Mouse (Mus musculus) C2C12 (cell line): ENCODE measurements around the gene Khdc3. TPM values are rescaled to one million over a fixed set of nuclear protein-coding genes. Genes with fewer than 3 reads are reported as not detected.

Experiments used
- H3K27me3 ChIP-seq: one replicate; pipeline ENCODE4 v1.6.1; 2011; ENCODE audit not compliant: control insufficient read depth, insufficient read depth, insufficient read length
- H3K36me3 ChIP-seq: one replicate; pipeline ENCODE4 v1.6.1; 2011; ENCODE audit not compliant: control insufficient read depth, insufficient read depth
- H3K4me3 ChIP-seq: one replicate; pipeline ENCODE4 v1.5.1; 2011; ENCODE audit warnings: mild to moderate bottlenecking, control low read depth; ENCODE audit not compliant: poor library complexity, insufficient read depth, severe bottlenecking
- H3K79me2 ChIP-seq: one replicate; pipeline ENCODE4 v1.6.1; 2011; ENCODE audit not compliant: control insufficient read depth, insufficient read depth
- H3K79me3 ChIP-seq: one replicate; pipeline ENCODE4 v1.6.1; 2011; ENCODE audit warnings: low read depth, control low read depth
- H3ac ChIP-seq: one replicate; pipeline ENCODE3; 2011; ENCODE audit warnings: low read depth; ENCODE audit not compliant: control insufficient read depth, insufficient read length
- CEBPB ChIP-seq: IDR thresholded peaks from one replicate; pipeline ENCODE4 v1.6.1; 2011; ENCODE audit warnings: low read depth, mild to moderate bottlenecking, control low read depth, moderate library complexity
- CTCF ChIP-seq: IDR thresholded peaks from one replicate; pipeline ENCODE4 v1.5.1; 2011; ENCODE audit not compliant: control insufficient read depth, insufficient read depth, insufficient read length
- FOSL1 ChIP-seq: IDR thresholded peaks from one replicate; pipeline ENCODE4 v1.8.0; 2011; ENCODE audit warnings: mild to moderate bottlenecking, low read length; ENCODE audit not compliant: poor library complexity, insufficient read depth, severe bottlenecking
- MAX ChIP-seq: IDR thresholded peaks from one replicate; pipeline ENCODE4 v1.6.1; 2011; ENCODE audit warnings: mild to moderate bottlenecking, control low read depth
- MYOD1 ChIP-seq: IDR thresholded peaks from one replicate; pipeline ENCODE4 v1.6.1; 2011; ENCODE audit warnings: low read depth; ENCODE audit not compliant: control insufficient read depth, insufficient read length
- MYOG ChIP-seq: IDR thresholded peaks from one replicate; pipeline ENCODE4 v1.6.1; 2011; ENCODE audit not compliant: control insufficient read depth, insufficient read length; ENCODE audit errors: extremely low read depth
- USF1 ChIP-seq: IDR thresholded peaks from one replicate; pipeline ENCODE4 v1.6.1; 2011; ENCODE audit warnings: low read depth, mild to moderate bottlenecking, control low read depth, moderate library complexity
- polyA plus RNA-seq: library from polyadenylated mRNA; unstranded; fragments of >200 nt; fragmentation: generic; extraction: Trizol; gene quantifications from one replicate; pipeline ENCODE4 v1.2.1, GENCODE M21; 2012; ENCODE audit warnings: missing spikeins

Gene Khdc3
- polyA plus RNA-seq, 1 experiment, result not detected

GRCm38 (mm10) chr9:73118012-73118411 is 16.4 kb downstream of the Khdc3 start:
- H3ac ChIP-seq, result no peak overlapping the region
- peaks cover 23% of the 10 kb centered on the region for H3K79me3 ChIP-seq
- no peaks in the 10 kb centered on the region for H3K27me3 ChIP-seq
- no peak for TF ChIP-seq CEBPB
- TF ChIP-seq MYOG, result no peak
- TF ChIP-seq MYOD1, result no peak
- TF ChIP-seq FOSL1, result no peak
- no peak overlapping the region for H3K4me3 ChIP-seq
- H3K79me2 ChIP-seq, result peaks cover 28% of the 10 kb centered on the region
- H3K36me3 ChIP-seq, result peaks cover 40% of the 10 kb centered on the region

- peaks cover 2% of the 10 kb centered on the region for H3K79me3 ChIP-seq
- H3ac ChIP-seq, result no peak overlapping the region
- no peaks in the 10 kb centered on the region for H3K79me2 ChIP-seq
- H3K4me3 ChIP-seq, result no peak overlapping the region
- peaks cover 57% of the 10 kb centered on the region for H3K36me3 ChIP-seq
- H3K27me3 ChIP-seq, result no peaks in the 10 kb centered on the region
- no peak for TF ChIP-seq MAX
- TF ChIP-seq CTCF, result no peak
- TF ChIP-seq CEBPB, result no peak
- TF ChIP-seq USF1, result no peak
- no peak for TF ChIP-seq MYOG
- TF ChIP-seq MYOD1, result no peak
- no peak for TF ChIP-seq FOSL1
Observed at GRCm38 (mm10) chr9:73121735-73122134, 20.1 kb downstream of the Khdc3 start.

DNA sequence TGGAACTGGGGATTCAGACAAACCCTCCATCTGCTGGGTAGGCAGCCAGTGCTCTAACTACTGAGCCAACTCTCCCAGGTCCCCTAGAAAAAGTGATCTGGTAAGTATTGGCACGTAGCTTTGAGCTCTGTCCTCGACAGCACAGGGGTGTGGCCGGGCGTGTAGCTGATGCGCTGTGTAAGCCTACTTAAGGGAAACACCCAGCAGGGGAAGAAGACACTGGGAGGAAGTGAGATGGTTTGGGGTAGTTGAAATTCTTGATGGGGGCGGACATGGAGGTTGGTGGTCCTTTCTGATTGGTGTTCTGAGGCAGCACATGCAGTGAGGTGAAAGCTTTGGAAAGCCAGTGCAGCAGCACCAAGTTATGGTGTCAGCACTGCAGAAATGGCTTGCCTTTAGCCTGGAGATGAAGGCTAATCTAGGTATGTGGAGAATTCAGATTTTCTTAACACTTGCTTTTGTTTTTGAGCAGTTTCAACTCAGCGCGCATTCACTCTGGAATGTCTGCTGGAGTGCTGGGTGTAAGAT is 23.5 kb downstream of the Khdc3 start:
- Histone ChIP-seq H3K4me3 (no peak overlapping the region), H3K27me3 (no peaks in the 10 kb centered on the region), H3ac (no peak overlapping the region), H3K36me3 (peaks cover 67% of the 10 kb centered on the region), H3K79me3 (no peaks in the 10 kb centered on the region), H3K79me2 (no peaks in the 10 kb centered on the region)
- TF ChIP-seq USF1 (no peak), MYOD1 (no peak), CTCF (no peak), MYOG (no peak)

DNA sequence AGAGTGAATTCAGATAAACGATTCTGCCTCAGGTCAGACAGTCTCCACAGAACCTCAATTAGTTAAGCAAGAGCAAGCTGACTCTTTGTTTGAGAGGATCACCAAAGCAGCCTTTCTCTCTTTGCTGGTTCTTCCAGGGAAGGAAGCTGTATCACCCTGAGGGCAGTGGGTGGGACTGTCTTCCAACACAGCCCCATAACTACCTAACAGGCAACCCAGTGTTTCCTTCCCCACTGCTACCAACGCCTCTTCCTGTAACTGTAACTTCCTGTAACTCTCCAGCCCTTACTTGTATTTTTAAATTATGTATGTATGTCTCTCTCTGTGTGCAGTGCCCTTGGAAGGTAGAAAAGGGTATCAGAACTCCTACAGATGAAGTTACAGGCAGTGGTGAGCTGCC is 25.8 kb downstream of the Khdc3 start:
- peaks cover 51% of the 10 kb centered on the region for H3K36me3 ChIP-seq
- no peaks in the 10 kb centered on the region for H3K27me3 ChIP-seq
- H3ac ChIP-seq, result no peak overlapping the region
- no peaks in the 10 kb centered on the region for H3K79me2 ChIP-seq
- TF ChIP-seq MYOD1 (no peak), USF1 (no peak), FOSL1 (no peak), CTCF (no peak), CEBPB (no peak), MYOG (no peak), MAX (no peak)
- no peak overlapping the region for H3K4me3 ChIP-seq
- H3K79me3 ChIP-seq, result no peaks in the 10 kb centered on the region

DNA sequence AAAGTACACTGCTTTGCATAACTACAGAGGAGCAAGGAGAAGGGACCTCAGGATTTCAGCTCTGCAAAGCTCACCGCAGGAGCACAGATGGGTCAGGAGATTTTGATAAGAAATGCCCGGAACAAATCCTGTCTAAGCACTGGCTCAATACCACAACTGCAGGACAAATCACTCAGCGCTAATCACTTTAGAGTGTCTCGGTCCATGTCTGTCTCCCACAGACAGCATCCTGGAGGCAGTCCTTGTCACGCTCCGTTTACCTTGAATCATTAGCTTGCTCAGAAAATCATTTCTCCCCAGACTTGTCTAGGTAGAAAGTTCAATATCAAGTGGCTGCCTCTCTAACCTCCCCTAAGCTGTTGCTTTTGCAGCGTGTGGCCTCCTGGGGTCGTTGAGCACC is 28.2 kb downstream of the Khdc3 start:
- no peak overlapping the region for H3ac ChIP-seq
- no peaks in the 10 kb centered on the region for H3K27me3 ChIP-seq
- H3K79me2 ChIP-seq, result no peaks in the 10 kb centered on the region
- H3K79me3 ChIP-seq, result no peaks in the 10 kb centered on the region
- H3K36me3 ChIP-seq, result peaks cover 33% of the 10 kb centered on the region
- TF ChIP-seq USF1, result no peak
- TF ChIP-seq MYOG, result no peak
- no peak overlapping the region for H3K4me3 ChIP-seq

DNA sequence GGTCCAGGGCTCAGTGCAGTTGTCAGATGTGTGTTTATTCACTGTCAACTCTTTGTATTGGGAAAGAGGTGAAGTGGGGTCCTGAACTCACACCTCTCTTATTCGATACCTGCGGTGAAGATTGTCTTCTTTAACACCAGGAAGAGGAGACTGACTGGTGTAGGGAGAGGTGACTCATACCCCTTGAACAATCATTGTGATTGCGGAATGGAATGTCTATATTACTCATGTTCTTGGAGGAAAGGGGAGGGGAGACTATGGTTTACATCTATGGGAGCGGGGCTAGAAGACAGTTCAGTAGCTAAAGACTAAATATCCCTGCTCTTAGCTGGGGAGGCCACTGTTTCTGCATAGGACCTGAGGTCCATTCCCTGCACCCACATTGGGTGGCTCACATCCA is 28.9 kb downstream of the Khdc3 start:
- Histone ChIP-seq H3K36me3 (peaks cover 27% of the 10 kb centered on the region), H3K4me3 (no peak overlapping the region), H3K79me2 (no peaks in the 10 kb centered on the region), H3K27me3 (no peaks in the 10 kb centered on the region), H3ac (no peak overlapping the region), H3K79me3 (no peaks in the 10 kb centered on the region)
- TF ChIP-seq CEBPB, result peak; percentile 37
- TF ChIP-seq MAX, result no peak
- TF ChIP-seq FOSL1, result no peak
- no peak for TF ChIP-seq MYOG
- TF ChIP-seq USF1, result no peak
- no peak for TF ChIP-seq CTCF
- no peak for TF ChIP-seq MYOD1
